Mouse (Mus musculus) frontal cortex, adult 2 months (tissue): ENCODE data around the gene Med25. TPM values are rescaled to one million over a fixed set of nuclear protein-coding genes. Genes with fewer than 3 reads are reported as not detected.

Experiments
- DNase-seq, 2 experiments: peaks; one replicate each; pipeline ENCODE4 v3.0.0; 2022; ENCODE audit warnings: low spot score in 1 of 2; ENCODE audit errors: extremely low spot score in 1 of 2
- polyA plus RNA-seq: library from polyadenylated mRNA; depleted of rRNA; stranded (reverse); fragments of >200 nt; gene quantifications from 2 replicates; pipeline ENCODE4 v1.2.3, GENCODE M21; 2012; rRNA removed

Med25 gene
- polyA plus RNA-seq, result 123 and 130 TPM in 2 replicates

GRCm38 (mm10) chr7:44892276-44892921, at the start of gene Med25:
Med25 (minus strand) TSS chr7:44892712.
- DNase-seq, result peak; percentile 96

GRCm38 (mm10) chr7:44938680-44939079, 46.2 kb upstream of the Med25 start:
- DNase-seq, result no peak

- DNase-seq, result peak; percentile 100
These were observed 37.0 kb upstream of the Med25 start, which contains the start of gene Ap2a1 for GRCm38 (mm10) chr7:44929204-44930151. Ap2a1 (minus strand) TSS chr7:44929496.

GRCm38 (mm10) chr7:44928570-44928969, 36.1 kb upstream of the Med25 start:
- DNase-seq, result no peak

GRCm38 (mm10) chr7:44925468-44925867, 33.0 kb upstream of the Med25 start:
- no peak for DNase-seq

- no peak for DNase-seq
These were observed 30.0 kb upstream of the Med25 start for GRCm38 (mm10) chr7:44922530-44922929.

DNA sequence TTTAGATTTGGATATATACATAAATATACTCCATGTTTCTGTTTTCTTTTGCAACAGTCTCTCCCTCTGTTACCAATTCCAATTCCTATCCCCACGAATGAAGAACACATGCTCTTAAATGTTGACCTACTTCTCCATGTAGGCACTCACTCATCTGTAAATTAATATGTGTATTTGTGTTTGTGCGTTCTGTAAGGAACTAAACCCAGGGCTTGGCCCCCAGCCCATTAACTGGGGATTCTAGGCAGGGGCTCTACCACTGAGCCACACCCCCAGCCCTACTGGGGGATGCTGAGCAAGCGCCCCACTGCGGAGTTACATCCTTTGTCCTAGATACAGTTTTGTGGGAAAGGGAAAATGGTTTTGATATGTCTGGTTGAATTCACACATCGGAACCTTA, 26.6 kb upstream of the Med25 start:
- no peak for DNase-seq

GRCm38 (mm10) chr7:44918219-44918618, 25.7 kb upstream of the Med25 start:
- no peak for DNase-seq

DNA sequence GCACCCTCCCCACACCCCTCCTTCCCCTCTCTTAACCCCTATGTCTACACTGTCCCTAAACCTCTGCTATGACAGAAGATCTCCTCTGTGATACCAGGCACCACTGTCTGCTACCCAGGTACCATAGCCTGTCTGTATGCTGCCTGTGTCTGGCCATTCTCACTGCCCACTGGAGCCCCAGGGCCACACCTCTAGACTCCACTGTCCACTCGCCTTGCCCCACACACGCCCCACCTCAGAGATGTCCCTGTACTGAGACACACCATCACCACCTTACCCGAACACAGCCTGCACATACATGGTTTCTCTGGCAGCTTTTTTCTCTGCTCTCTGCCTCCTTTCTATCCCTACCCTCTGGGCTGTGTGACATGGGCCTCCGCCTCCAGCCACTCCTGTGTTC, 24.4 kb upstream of the Med25 start:
- no peak for DNase-seq

DNA sequence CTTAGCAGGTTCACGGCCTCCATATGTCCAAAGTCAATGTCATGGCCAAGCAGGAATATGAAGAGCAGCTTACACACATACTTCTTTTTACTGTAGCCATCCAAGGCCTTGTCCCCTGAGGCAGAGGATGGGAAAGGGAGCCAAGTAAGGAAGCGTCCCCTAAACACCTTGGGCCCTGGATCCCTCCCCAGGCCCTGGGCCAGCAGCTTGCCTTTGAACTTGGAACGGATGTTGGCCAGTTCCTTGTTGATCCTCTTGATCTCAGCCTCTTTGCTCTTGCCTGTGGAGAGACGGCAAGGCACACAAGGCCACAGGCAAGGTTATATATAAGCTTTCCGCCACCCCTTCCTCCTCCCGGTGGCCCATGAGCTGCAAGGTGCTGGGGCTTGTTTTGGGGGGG, 23.7 kb upstream of the Med25 start:
- no peak for DNase-seq

GRCm38 (mm10) chr7:44915314-44915713, 22.8 kb upstream of the Med25 start:
- no peak for DNase-seq

DNA sequence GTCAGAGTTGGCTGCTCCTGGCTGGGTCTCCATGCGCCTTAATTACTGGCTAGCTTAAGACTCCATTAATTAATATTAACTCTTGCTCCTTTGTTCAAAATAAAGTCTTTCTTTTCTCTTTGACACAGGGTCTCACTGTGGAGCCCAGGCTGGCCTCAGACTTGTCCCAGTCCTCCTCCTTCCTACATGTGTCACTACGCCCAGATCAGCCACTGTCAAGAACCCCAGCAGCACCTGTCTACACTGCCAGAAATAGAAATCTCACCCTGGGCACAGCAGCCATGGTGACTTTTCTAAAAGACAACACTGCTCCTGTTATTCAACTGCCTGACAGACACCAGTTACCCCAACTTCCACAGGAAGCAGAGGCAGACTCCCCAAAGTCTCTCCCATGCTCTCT, 21.9 kb upstream of the Med25 start:
- no peak for DNase-seq

DNA sequence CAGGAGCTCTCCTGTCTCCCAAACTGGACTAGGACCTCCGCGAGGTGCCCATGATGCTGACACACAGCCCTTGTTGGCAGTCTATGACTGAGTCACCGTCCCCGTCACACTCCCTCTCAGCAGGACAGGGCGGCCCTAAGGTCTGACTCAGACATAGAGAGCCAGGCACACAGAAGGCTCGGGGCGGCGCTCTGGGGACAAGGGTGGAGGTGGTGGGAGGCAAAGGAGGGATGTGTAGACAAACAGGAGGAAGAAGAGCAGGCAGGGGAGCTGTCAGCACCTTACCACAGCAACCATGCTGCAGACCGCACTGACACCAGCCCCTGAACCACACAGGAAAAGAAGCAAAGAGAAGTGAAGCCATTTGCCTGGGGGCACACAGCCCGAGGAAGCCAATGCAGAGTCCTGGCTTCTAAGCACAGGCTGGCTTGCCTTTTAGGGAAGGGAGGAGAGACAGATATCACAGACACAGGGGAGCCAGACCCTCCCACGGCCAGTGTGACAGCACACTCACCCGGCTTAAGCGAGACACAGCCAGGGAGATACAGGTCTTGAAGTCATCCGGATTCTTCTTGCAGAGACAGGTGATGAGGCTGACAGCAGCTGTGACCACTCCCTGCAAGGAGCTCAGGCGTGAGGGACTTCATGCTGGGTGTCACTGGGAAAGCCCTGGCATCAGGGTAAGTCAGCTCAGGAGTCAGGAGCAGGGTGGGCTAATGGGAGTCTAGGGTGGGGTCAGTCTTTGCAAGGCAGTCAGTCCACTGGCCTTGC, 16.4 kb upstream of the Med25 start:
- no peak for DNase-seq

GRCm38 (mm10) chr7:44905430-44905829, 12.9 kb upstream of the Med25 start:
- DNase-seq, result peak in 1 of 2 experiments; percentile 70

DNA sequence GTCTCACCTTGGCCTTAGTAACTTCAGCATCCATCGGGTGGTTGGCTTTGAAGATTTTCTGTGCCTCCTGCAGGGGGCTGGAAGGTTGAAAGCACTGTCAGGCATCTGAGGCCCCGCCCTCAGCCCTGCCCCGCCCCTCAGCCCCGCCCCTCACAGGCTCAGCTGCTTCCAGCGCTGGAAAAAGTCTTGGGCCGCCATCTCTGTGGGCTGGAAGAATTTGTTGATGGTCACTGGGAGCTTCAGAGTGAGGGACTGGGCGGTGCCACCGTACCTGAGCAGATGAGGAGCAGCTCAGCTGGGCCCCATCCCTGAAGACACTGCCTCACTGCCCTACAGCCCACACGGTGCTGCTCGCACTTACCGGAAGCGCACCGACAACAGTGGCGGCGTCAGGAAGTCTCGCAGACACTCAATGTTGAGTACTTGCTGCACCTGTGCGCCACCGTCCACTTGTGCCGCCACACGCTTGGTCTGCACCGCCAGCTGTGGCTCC, 8.8 kb upstream of the Med25 start:
- no peak for DNase-seq

- DNase-seq, result no peak
These were observed 8.1 kb upstream of the Med25 start for GRCm38 (mm10) chr7:44900632-44901031.

DNA sequence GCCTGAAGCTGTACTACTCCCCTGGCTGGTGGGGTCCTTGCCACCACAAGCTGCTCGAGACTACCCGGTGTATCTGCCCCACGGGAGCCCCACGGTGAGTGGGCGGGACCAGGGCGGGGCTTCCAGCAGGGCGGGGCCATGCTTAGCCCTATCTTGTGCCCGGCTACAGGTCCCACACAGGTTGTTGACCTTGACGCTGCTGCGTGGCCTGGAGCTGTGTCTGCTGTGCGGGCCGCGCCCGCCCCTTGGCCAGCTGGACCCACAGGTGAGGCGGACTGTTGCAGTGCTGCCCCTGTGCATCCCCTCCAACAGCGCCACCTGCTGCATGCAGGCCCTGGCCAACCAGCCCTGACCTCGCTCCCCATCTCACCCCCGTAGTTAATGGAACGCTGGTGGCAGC, 6.1 kb upstream of the Med25 start:
- DNase-seq, result no peak

DNA sequence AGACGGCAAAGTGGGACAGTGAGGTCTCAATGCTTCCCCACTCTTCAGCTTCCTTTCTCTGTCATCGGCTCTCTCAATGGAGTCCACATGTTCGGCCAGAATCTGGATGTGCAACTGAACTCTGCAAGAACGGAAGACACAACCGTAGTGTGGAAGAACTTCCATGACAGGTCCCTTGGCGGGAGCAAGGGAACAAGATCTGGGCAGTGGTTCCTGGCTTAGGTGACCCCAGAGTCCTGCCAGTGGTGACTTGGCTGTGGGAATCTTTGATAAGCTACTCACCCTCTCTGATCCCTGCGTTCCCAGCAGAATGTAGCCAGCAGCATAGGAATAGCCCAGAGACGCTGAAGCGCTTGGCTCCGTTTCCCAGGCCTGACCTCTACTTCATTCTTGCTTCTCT, 4.0 kb upstream of the Med25 start:
- DNase-seq, result no peak

DNA sequence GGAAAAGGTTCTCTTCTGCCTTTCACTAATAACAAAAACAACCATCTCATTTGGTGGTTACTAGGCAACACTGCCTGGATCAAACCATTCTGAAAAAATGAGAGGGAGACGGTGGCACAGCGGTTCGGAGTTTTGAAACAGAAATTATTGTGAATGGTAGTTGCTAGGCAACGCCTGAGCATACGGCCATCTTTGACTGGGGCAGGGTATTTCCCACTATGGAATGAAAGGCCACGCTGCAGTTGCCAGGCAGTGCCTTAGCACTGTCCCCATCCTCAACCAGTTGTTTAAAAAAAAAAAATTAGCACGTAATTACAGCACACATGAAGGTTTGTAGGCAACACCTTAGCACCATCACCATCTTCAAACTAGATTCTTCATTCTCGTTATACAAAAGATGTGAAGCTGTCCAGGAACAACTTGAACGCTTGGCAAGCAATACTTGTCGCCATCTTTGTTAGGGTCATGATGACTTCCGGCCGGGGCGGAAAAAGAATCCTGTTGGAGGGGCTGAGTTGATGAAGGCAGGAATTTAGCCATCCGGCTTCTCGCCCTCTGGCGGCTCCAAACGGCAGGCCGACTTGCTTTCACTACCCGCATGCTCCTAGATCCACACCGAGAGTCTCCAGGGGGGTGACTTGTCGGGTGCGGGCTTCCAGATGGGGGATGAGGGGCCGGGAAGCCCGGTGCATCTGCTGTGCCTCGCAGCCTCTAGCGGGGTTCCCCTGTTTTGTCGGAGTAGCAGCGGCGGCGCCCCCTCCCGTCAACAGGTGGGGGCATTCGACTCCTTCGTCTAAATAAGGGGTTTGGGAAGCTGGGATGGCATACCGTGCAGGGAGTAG, 3.3 kb upstream of the Med25 start, which contains the start of gene Fuz:
Gene Fuz, plus strand, starts transcription at position 487 of the 842 bp plus-strand sequence.
- DNase-seq, result peak; percentile 92 to 95

- no peak for DNase-seq
These were observed 2.7 kb upstream of the Med25 start for GRCm38 (mm10) chr7:44895206-44895592.
